Mouse (Mus musculus) hindbrain, embryonic 10.5 days (tissue): ENCODE measurements around the gene Chst12. TPM values are rescaled to one million over a fixed set of nuclear protein-coding genes. Genes with fewer than 3 reads are reported as not detected.

ENCODE experiments used
- DNase-seq: peaks from one replicate; pipeline ENCODE4 v3.0.0-alpha.2; 2017; ENCODE audit warnings: low spot score
- H3K27ac ChIP-seq: fragments of 300-500 bp; sonication (generic); 2 replicates; pipeline ENCODE4 v1.5.1; 2016; ENCODE audit warnings: mild to moderate bottlenecking, moderate library complexity
- H3K27me3 ChIP-seq: fragments of 300-500 bp; sonication (generic); 2 replicates; pipeline ENCODE4 v1.6.1; 2016; ENCODE audit warnings: mild to moderate bottlenecking; ENCODE audit not compliant: poor library complexity, insufficient read depth, severe bottlenecking
- H3K36me3 ChIP-seq: fragments of 300-500 bp; sonication (generic); 2 replicates; pipeline ENCODE4 v1.6.1; 2016; ENCODE audit warnings: mild to moderate bottlenecking, moderate library complexity
- H3K4me1 ChIP-seq: fragments of 300-500 bp; sonication (generic); replicated peaks from 2 replicates; pipeline ENCODE4 v1.6.1; 2016; ENCODE audit warnings: mild to moderate bottlenecking
- H3K4me3 ChIP-seq: fragments of 300-500 bp; sonication (generic); 2 replicates; pipeline ENCODE4 v1.5.1; 2016; ENCODE audit warnings: mild to moderate bottlenecking, moderate library complexity
- H3K9me3 ChIP-seq: fragments of 300-500 bp; sonication (generic); 2 replicates; pipeline ENCODE4 v1.6.1; 2016; ENCODE audit warnings: mild to moderate bottlenecking, moderate library complexity
- WGBS: fragments of 180-500 bp; shearing (Covaris S2); methylation state at CpG from one replicate; pipeline ENCODE4 v1.1.7; 2016; 5-methylcytosine and 5-hydroxymethylcytosine counted together
- polyA plus RNA-seq: library from polyadenylated mRNA; unstranded; fragments of >200 nt; fragmentation: Nextera tagmentation; extraction: Ambion mirVana; gene quantifications from 2 replicates; pipeline ENCODE4 v1.2.1, GENCODE M21; 2016

Gene Chst12
- polyA plus RNA-seq, 1 experiment from 2014 or later = 15.7 TPM

GRCm38 (mm10) chr5:140566271-140566670, 60.9 kb downstream of the Chst12 start:
- Histone ChIP-seq H3K27me3 (peaks cover 5% of the 10 kb centered on the region; the same call in 1 of the 2 replicates), H3K27ac (peak overlapping the region; percentile 71), H3K36me3 (no peaks in the 10 kb centered on the region), H3K9me3 (no peaks in the 10 kb centered on the region), H3K4me3 (no peak overlapping the region), H3K4me1 (peaks cover 61% of the 10 kb centered on the region)
- 68% methylated on average over 4 of the region's 4 CpGs for WGBS
- DNase-seq = no peak

GRCm38 (mm10) chr5:140567321-140567720, 62.0 kb downstream of the Chst12 start:
- Histone ChIP-seq H3K4me3 (no peak overlapping the region), H3K27ac (peak overlapping the region; percentile 71), H3K9me3 (no peaks in the 10 kb centered on the region), H3K27me3 (peaks cover 5% of the 10 kb centered on the region; the same call in 1 of the 2 replicates), H3K4me1 (peaks cover 65% of the 10 kb centered on the region), H3K36me3 (no peaks in the 10 kb centered on the region)
- 54% methylated on average over 11 of the region's 11 CpGs for WGBS
- no peak for DNase-seq

GRCm38 (mm10) chr5:140567751-140568150, 62.4 kb downstream of the Chst12 start:
- Histone ChIP-seq H3K4me3 (no peak overlapping the region), H3K27ac (peak overlapping the region; percentile 71), H3K4me1 (peaks cover 64% of the 10 kb centered on the region), H3K36me3 (no peaks in the 10 kb centered on the region), H3K9me3 (no peaks in the 10 kb centered on the region), H3K27me3 (peaks cover 5% of the 10 kb centered on the region; the same call in 1 of the 2 replicates)
- 93% methylated on average over 5 of the region's 5 CpGs for WGBS
- DNase-seq = no peak

- H3K27me3 ChIP-seq = peaks cover 5% of the 10 kb centered on the region; the same call in 1 of the 2 replicates
- no peaks in the 10 kb centered on the region for H3K36me3 ChIP-seq
- no peaks in the 10 kb centered on the region for H3K9me3 ChIP-seq
- 56% methylated on average over 10 of the region's 10 CpGs for WGBS
- peak; percentile 78 for DNase-seq
- H3K27ac ChIP-seq = peak overlapping the region; percentile 71
- H3K4me1 ChIP-seq = peaks cover 64% of the 10 kb centered on the region
- no peak overlapping the region for H3K4me3 ChIP-seq
These were observed 63.1 kb downstream of the Chst12 start for GRCm38 (mm10) chr5:140568321-140568970.

GRCm38 (mm10) chr5:140569032-140569595, 63.8 kb downstream of the Chst12 start:
- no peak overlapping the region for H3K4me3 ChIP-seq
- peaks cover 61% of the 10 kb centered on the region for H3K4me1 ChIP-seq
- peak overlapping the region; percentile 16; the same call in 1 of the 2 replicates for H3K27ac ChIP-seq
- no peaks in the 10 kb centered on the region for H3K9me3 ChIP-seq
- H3K36me3 ChIP-seq = no peaks in the 10 kb centered on the region
- 87% methylated on average over 16 of the region's 16 CpGs for WGBS
- DNase-seq = no peak
- peaks cover 2% of the 10 kb centered on the region; the same call in 1 of the 2 replicates for H3K27me3 ChIP-seq

- Histone ChIP-seq H3K27ac (no peak overlapping the region), H3K36me3 (no peaks in the 10 kb centered on the region), H3K9me3 (no peaks in the 10 kb centered on the region), H3K27me3 (no peaks in the 10 kb centered on the region; the same call in 1 of the 2 replicates), H3K4me1 (peaks cover 59% of the 10 kb centered on the region), H3K4me3 (no peak overlapping the region)
- no peak for DNase-seq
- WGBS = 93% methylated on average over 13 of the region's 13 CpGs
These were observed 65.0 kb downstream of the Chst12 start for GRCm38 (mm10) chr5:140570223-140570870.

- Histone ChIP-seq H3K27me3 (no peaks in the 10 kb centered on the region; the same call in 1 of the 2 replicates), H3K4me1 (peaks cover 55% of the 10 kb centered on the region), H3K4me3 (no peak overlapping the region), H3K27ac (0 out of 2 replicates have a peak overlapping the region, but pooled peaks have one; percentile 8), H3K9me3 (no peaks in the 10 kb centered on the region), H3K36me3 (no peaks in the 10 kb centered on the region)
- WGBS = 60% methylated on average over 4 of the region's 4 CpGs
- DNase-seq = no peak
These were observed 65.9 kb downstream of the Chst12 start for GRCm38 (mm10) chr5:140571201-140571600.

- H3K4me1 ChIP-seq = peaks cover 50% of the 10 kb centered on the region
- H3K27ac ChIP-seq = peak overlapping the region; percentile 76
- no peaks in the 10 kb centered on the region for H3K36me3 ChIP-seq
- no peaks in the 10 kb centered on the region for H3K9me3 ChIP-seq
- 67% methylated on average over 10 of the region's 10 CpGs for WGBS
- no peak overlapping the region for H3K4me3 ChIP-seq
- H3K27me3 ChIP-seq = no peaks in the 10 kb centered on the region
- no peak for DNase-seq
These were observed 66.3 kb downstream of the Chst12 start for GRCm38 (mm10) chr5:140571673-140572072.

GRCm38 (mm10) chr5:140572611-140573010, 67.3 kb downstream of the Chst12 start:
- no peak for DNase-seq
- Histone ChIP-seq H3K36me3 (no peaks in the 10 kb centered on the region), H3K9me3 (no peaks in the 10 kb centered on the region), H3K27ac (peak overlapping the region; percentile 46; the same call in 1 of the 2 replicates), H3K4me3 (no peak overlapping the region), H3K4me1 (peaks cover 41% of the 10 kb centered on the region), H3K27me3 (no peaks in the 10 kb centered on the region)
- WGBS = 73% methylated on average over 6 of the region's 6 CpGs

Other genes with a start within 250 kb of the Chst12 start
- 56.2 and 60.4 TPM in 2 replicates for gene Mad1l1, start 184.0 kb upstream of the Chst12 start, polyA plus RNA-seq
- 53.8 and 54.6 TPM in 2 replicates for gene Nudt1, start 183.9 kb upstream of the Chst12 start, polyA plus RNA-seq
- gene Mrm2, start 173.7 kb upstream of the Chst12 start, polyA plus RNA-seq = 21.5 and 21.7 TPM in 2 replicates
- gene Snx8, start 116.3 kb upstream of the Chst12 start, polyA plus RNA-seq = 24.5 and 25.5 TPM in 2 replicates
- gene Eif3b, start 86.2 kb upstream of the Chst12 start, polyA plus RNA-seq = 166 and 167 TPM in 2 replicates
- gene Gm4869, start 59.9 kb upstream of the Chst12 start, polyA plus RNA-seq = not detected in 2 replicates
- not detected in 2 replicates for gene Grifin, start 59.5 kb downstream of the Chst12 start, polyA plus RNA-seq
- gene Lfng, start 101.8 kb downstream of the Chst12 start, polyA plus RNA-seq = 40.9 and 51.2 TPM in 2 replicates
- gene Ttyh3, start 143.5 kb downstream of the Chst12 start, polyA plus RNA-seq = 32.1 and 52.5 TPM in 2 replicates
- gene Iqce, start 196.8 kb downstream of the Chst12 start, polyA plus RNA-seq = 24.5 and 29.1 TPM in 2 replicates
- 24.6 and 25.1 TPM in 2 replicates for gene Brat1, start 199.5 kb downstream of the Chst12 start, polyA plus RNA-seq
- 0.87 and 1.5 TPM in 2 replicates for gene Amz1, start 218.6 kb downstream of the Chst12 start, polyA plus RNA-seq